Mouse (Mus musculus): ENCODE results near the gene Polr2l.
A peak's percentile ranks its signal among the peaks of the same experiment; 100 is the strongest.

Polr2l gene

GRCm38 (mm10) chr7:141431434-141432185 is 43.3 kb downstream of the Polr2l start:
- DNase-seq, result no peak

GRCm38 (mm10) chr7:141430585-141431240 is 44.2 kb downstream of the Polr2l start:
- no peak for DNase-seq

- no peak for DNase-seq
Measured at GRCm38 (mm10) chr7:141429840-141430584, 44.9 kb downstream of the Polr2l start.

- DNase-seq, result peak; percentile 54
Measured at GRCm38 (mm10) chr7:141429310-141429709, 45.6 kb downstream of the Polr2l start, which contains the start of gene Cend1. Gene Cend1, minus strand, starts transcription at chr7:141429491.

GRCm38 (mm10) chr7:141428701-141429100 is 46.2 kb downstream of the Polr2l start:
- DNase-seq, result no peak

- no peak for DNase-seq
Measured at GRCm38 (mm10) chr7:141426948-141427730, 47.8 kb downstream of the Polr2l start.

GRCm38 (mm10) chr7:141423811-141424210 is 51.1 kb downstream of the Polr2l start:
- no peak for DNase-seq
